Mouse (Mus musculus) gastrocnemius, adult 18-20 months (tissue): ENCODE data around the gene Mtrex. TPM values are rescaled to one million over a fixed set of nuclear protein-coding genes. Genes with fewer than 3 reads are reported as not detected.
A peak's percentile ranks its signal among the peaks of the same experiment; 100 is the strongest.

Experiments
- DNase-seq: peaks from one replicate; pipeline ENCODE4 v3.0.0; 2021; ENCODE audit warnings: low spot score
- total RNA-seq, 2 experiments: library from RNA; stranded (reverse); gene quantifications; 2 replicates each; pipeline ENCODE4 v1.2.3; 2021

Mtrex gene
- total RNA-seq, 2 experiments from 2014 or later: 28.4 to 30.8 TPM

DNA sequence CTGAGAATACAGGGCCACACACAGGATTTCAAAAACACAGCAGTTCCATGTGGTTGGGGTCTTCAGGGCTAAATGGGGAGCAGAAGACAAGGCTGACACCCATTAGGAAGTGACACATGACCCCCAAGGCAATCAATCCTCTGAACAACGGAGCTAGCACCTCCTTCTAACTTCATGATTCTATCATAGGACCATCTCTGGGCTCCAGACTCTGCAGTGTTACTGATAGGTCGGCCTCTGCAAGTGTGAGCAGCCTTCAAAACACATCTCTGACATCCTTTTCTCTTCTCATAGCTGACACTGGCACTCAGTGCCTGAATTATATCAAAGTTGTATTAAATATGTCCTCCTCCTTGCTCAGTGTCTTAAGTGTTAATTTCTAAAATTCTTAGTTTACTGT lies 94.6 kb downstream of the Mtrex start:
- DNase-seq: no peak

DNA sequence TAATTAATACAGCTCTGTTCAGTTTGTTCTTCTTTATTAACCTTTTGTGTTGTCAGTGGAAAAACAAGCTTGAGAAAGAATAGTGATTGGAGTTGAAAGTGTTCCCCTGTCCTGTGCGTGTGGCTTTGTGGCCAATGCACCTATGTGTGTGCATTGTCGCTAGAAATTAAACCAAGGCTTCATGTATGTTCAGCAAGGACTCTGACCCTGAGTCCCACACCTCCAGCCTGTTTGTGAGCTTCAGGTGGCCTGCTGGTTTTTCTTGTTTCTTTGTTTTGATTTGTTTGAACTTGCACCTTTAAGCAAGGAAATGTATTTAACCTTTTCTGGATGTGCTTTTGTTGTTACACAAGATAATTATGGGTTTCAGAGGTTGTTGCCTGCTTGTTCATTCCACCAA lies 97.6 kb downstream of the Mtrex start:
- DNase-seq: no peak

DNA sequence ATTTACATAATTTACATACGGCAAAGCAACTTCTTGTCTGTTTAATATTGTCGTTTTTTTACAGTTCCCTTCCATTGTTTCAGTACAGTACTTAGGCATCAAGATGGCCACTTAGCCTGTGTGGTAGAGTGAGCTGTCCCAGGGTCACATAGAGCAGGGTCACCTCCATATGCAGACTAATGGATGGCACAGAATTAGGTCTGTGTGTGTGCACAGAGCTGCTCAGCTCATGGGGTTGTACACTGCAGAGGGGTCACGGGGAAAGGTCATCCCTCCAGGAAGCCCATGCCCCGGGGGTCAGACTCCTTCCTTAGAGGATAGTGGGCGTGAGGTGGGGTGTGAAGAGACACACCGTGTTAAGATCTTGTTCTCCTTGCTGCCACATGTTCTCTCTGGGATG lies 101.7 kb downstream of the Mtrex start:
- no peak for DNase-seq

DNA sequence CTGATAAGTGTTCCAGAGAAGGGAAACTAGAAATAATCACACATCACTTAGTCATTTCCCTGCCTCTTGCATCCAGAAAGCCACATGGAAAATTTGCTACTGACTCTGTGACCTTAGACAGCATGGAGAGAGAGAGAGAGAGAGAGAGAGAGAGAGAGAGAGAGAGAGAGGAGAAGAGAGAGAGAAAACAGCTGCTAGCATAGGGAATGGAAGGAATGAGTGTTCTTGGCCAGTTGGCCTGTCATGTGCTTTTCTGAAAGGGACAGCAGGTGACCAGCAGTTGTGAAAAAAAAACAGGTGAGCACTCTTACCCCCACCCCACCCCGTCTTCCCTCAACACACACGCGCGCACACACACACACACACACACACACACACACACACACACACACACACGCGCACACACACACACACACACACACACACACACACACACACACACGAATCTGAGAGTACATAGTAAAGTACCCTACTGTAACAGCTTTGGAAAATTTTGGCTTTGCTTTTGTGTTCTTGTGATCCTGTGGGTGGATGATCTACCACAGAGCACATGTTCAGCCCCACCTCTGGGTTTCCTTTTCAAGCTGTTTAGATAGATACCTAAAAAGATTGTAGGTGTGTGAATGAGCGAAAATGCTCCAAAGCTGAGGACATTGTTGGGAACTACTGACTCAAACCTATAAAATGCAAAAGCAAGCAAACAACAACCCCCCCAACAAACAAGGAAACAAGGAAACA lies 103.1 kb downstream of the Mtrex start:
- DNase-seq: no peak

DNA sequence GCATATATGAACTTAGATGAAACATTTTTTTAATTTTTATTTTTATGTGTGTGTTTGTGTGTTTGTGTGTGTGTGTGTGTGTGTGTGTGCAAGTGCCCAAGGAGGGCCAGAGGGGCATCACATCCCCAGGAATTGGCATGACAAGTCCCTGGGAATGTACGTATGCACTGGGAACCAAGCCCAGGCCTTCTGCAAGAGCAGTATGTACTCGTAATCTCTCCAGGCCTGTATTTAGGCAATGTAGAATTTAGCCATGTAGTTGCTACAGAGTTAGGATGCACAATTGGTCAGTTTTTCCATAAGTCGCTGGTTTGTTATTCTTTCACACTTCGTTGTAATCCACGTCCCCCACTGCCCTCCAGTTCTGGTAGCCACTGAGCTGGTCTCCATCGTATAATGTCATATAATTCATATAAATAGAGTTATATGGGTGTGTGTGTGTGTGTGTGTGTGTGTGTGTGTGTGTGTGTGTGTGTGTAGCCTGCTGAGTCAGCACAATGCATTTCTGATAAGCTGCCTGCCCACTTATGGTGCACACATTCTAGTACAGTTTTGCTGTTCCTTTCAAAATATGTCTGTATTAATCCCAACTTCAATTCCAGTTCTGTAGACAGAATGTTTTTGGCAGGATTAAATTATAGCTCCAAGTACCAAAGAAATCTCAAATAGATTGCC lies 103.8 kb downstream of the Mtrex start:
- DNase-seq: peak; percentile 40

DNA sequence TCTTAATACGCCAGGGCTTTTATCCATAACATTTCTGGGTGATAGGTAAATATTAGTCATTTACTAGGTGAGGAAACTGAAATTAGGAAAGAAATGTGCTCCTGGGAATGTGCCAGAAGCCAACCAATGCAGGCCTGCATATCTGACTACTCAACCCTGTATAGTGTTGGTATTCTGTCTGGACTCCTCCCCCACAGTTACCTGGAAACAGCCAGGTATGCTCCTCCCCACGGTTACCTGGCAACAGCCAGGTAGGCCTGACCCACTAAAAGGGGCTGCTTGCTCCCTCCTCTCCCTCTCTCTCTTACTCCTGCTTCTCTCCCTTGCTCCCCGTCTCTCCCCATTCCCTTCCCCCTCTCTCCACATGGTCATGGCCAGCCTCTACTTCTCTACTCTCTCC lies 104.8 kb downstream of the Mtrex start:
- DNase-seq: no peak

DNA sequence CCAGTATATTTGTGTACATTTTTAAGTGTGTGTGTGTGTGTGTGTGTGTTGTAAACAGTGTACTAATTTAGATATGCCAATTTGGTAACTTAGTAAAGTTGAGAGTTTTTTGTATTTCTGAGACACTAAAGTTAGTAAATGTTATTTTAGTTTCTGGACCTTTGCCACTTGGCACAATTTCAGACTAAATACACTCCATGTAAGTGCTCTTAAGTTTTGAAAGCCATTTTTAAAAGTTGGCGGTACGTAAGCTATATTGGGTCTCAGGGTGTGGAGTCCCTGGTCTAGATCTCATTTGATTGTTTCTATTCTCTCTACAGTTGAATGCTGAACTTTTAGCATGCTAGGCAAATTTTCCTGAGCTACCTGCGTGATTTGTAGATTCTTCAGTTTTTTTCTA lies 109.1 kb downstream of the Mtrex start:
- no peak for DNase-seq

Other genes with a start within 250 kb of the Mtrex start
- gene Plpp1, start 126.6 kb downstream of the Mtrex start, total RNA-seq: 10 to 100 TPM; 34.2 to 53.9 TPM
- 10 to 100 TPM; 15.4 to 15.8 TPM for gene Dhx29, start 56 bp upstream of the Mtrex start, total RNA-seq
- not detected for gene Ccno, start 60.4 kb upstream of the Mtrex start, total RNA-seq
- gene Mcidas, start 66.4 kb upstream of the Mtrex start, total RNA-seq: not detected
- gene Cdc20b, start 107.7 kb upstream of the Mtrex start, total RNA-seq: not detected
- gene Gpx8, start 119.0 kb upstream of the Mtrex start, total RNA-seq: 1 to 10 TPM; 4.2 to 4.9 TPM
- gene Gzma, start 173.6 kb upstream of the Mtrex start, total RNA-seq: not detected